Mouse (Mus musculus) stomach, embryonic 14.5 days (tissue): ENCODE results near the gene Slc2a5. TPM values are rescaled to one million over a fixed set of nuclear protein-coding genes. Genes with fewer than 3 reads are reported as not detected.

Experiments
- ATAC-seq: fragments of 200-750 bp; cut with Nextera tagmentation; 2 replicates; pipeline ENCODE4 v1.8.0; 2017; ENCODE audit warnings: low read depth, moderate TSS enrichment; ENCODE audit not compliant: insufficient number of reproducible peaks, insufficient read depth, low FRiP score
- H3K27ac ChIP-seq: fragments of 300-500 bp; sonication (generic); 2 replicates; pipeline ENCODE4 v1.5.1; 2014; ENCODE audit warnings: mild to moderate bottlenecking, low read length, moderate library complexity, mixed read lengths
- H3K27me3 ChIP-seq: fragments of 300-500 bp; sonication (generic); 2 replicates; pipeline ENCODE4 v1.6.1; 2014; ENCODE audit warnings: low read length, control low read depth, mixed read lengths; ENCODE audit not compliant: control insufficient read depth, insufficient read depth
- H3K36me3 ChIP-seq: fragments of 300-500 bp; sonication (generic); 2 replicates; pipeline ENCODE4 v1.6.1; 2014; ENCODE audit warnings: mild to moderate bottlenecking, control low read depth, low read length, moderate library complexity, mixed read lengths; ENCODE audit not compliant: control insufficient read depth, insufficient read depth
- H3K4me1 ChIP-seq: fragments of 300-500 bp; sonication (generic); 2 replicates; pipeline ENCODE4 v1.6.1; 2014; ENCODE audit warnings: low read length, control low read depth, mixed read lengths; ENCODE audit not compliant: control insufficient read depth, insufficient read depth
- H3K4me2 ChIP-seq: fragments of 300-500 bp; sonication (generic); replicated peaks from 2 replicates; pipeline ENCODE4 v1.6.1; 2014; ENCODE audit warnings: low read depth, low read length, control low read depth
- H3K4me3 ChIP-seq: fragments of 300-500 bp; sonication (generic); 2 replicates; pipeline ENCODE4 v1.5.1; 2014; ENCODE audit warnings: low read depth, low read length, control low read depth
- H3K9ac ChIP-seq: fragments of 300-500 bp; sonication (generic); replicated peaks from 2 replicates; pipeline ENCODE4 v1.6.1; 2014; ENCODE audit warnings: low read depth, mild to moderate bottlenecking, control low read depth, low read length, moderate library complexity, mixed read lengths
- H3K9me3 ChIP-seq: fragments of 300-500 bp; sonication (generic); 2 replicates; pipeline ENCODE4 v1.6.1; 2016; ENCODE audit warnings: low read depth, low read length, control low read depth; ENCODE audit not compliant: control insufficient read depth
- WGBS: fragments of 180-500 bp; shearing (Covaris S2); extraction: QIAGEN DNeasy Blood & Tissue Kit; methylation state at CpG from one replicate; pipeline ENCODE4 v1.1.7; 2014; 5-methylcytosine and 5-hydroxymethylcytosine counted together
- polyA plus RNA-seq: library from polyadenylated mRNA; unstranded; fragments of >200 nt; fragmentation: Nextera tagmentation; extraction: Ambion mirVana; gene quantifications from 2 replicates; pipeline ENCODE4 v1.2.1, GENCODE M21; 2014

The Slc2a5 gene
- polyA plus RNA-seq, 1 experiment from 2014 or later: 1.1 TPM

DNA sequence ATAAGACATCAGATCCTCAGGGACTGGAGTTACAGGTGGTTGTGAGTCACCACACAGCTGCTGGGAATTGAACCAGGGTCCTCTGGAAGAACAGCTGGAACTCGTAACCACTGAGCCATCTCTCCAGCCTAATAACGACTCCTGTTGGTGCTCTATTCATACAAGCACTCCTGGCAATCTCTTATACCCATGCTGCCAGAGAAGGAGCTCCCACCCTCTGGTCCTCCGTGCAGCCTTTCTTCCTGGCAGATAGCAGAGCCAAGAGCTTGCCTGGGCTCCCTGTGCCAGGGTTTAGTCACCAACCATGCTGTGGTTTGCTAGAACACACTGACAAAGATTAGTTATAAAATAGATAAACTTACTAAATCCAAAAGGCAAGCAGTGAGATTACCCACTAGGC lies 9.4 kb upstream of the Slc2a5 start:
- H3K4me3 ChIP-seq: no peak overlapping the region
- ATAC-seq: no peak
- no peaks in the 10 kb centered on the region for H3K4me1 ChIP-seq
- no peak overlapping the region for H3K27ac ChIP-seq
- no peaks in the 10 kb centered on the region for H3K36me3 ChIP-seq
- H3K27me3 ChIP-seq: no peaks in the 10 kb centered on the region
- no peaks in the 10 kb centered on the region for H3K9me3 ChIP-seq
- no peak overlapping the region for H3K9ac ChIP-seq
- H3K4me2 ChIP-seq: no peak overlapping the region
- 57% methylated on average over 3 of the region's 3 CpGs for WGBS

DNA sequence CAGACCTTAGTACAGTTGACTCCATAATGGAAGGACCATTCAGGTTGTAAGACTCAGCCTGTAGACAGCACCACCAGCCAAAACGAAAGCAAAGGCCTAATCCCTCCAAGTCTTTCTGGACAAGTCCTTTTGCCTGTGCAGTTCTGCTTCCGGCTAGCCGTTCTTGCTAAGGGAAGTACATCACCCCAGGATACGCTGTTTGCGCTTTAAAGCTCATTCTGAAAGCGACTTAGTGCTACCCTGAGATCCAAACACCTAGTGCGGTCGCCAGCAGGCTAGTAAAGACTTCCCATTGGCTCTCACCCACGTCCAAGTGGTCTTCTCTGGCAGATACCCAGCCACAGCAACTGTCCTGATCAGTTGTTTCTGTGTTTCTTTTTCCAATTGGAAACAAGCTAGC lies 8.7 kb upstream of the Slc2a5 start:
- Histone ChIP-seq H3K27me3 (no peaks in the 10 kb centered on the region), H3K36me3 (no peaks in the 10 kb centered on the region), H3K4me2 (no peak overlapping the region), H3K27ac (no peak overlapping the region), H3K9me3 (no peaks in the 10 kb centered on the region), H3K4me1 (no peaks in the 10 kb centered on the region), H3K4me3 (no peak overlapping the region), H3K9ac (no peak overlapping the region)
- 81% methylated on average over 9 of the region's 9 CpGs for WGBS
- ATAC-seq: no peak

DNA sequence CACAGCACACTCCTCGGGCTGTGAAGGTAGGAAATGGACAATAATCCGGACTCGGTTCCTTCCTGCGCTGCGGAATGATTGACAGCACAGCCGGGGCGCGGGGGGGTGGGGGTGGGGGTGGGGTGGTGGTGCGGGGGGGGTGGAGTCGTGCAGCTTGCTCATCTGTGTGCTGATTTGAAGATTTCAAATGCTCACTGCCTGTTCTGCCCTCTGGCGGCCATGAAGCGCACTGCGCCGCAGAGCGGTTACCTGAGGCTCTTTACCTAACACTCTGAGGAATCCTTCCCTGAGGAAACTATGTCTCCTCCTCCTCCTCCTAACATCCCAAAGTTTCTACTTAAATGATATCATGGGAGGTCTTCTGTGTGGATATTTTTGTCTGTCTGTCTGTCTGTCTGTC lies 6.2 kb upstream of the Slc2a5 start:
- Histone ChIP-seq H3K27ac (no peak overlapping the region), H3K4me3 (no peak overlapping the region), H3K9ac (no peak overlapping the region), H3K4me1 (no peaks in the 10 kb centered on the region), H3K9me3 (no peaks in the 10 kb centered on the region), H3K27me3 (no peaks in the 10 kb centered on the region), H3K36me3 (no peaks in the 10 kb centered on the region), H3K4me2 (no peak overlapping the region; the same call in 1 of the 2 replicates)
- WGBS: 4% methylated on average over 15 of the region's 15 CpGs
- no peak for ATAC-seq

DNA sequence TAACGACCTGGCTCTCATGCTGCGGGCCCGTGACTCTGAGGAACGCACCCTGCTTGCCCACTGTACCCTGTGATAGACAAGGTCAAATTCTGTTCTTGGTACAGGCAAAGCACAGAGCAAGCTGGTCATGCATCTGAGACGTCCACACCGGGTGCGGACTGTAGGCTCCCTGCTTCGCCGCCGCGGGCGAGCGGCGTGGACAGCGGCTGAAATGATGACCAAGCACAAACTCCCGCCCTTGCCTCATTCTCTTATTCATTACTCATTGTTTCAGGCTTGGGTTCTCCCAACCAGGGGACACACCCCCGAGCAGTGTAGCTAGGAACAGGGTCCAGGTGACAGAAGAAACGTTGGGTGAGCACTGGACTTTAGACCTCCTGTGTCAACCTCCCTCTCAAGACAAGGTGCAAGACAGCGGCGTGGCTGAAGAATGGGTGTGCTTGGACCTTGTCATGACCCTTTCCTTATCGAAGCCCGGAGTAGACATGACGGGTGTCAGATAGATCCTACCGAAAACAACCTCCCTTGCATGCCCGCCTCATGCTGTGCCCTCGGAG lies 4.5 kb upstream of the Slc2a5 start:
- no peak for ATAC-seq
- no peak overlapping the region for H3K27ac ChIP-seq
- H3K27me3 ChIP-seq: no peaks in the 10 kb centered on the region
- no peaks in the 10 kb centered on the region for H3K4me1 ChIP-seq
- H3K4me3 ChIP-seq: no peak overlapping the region
- no peak overlapping the region for H3K4me2 ChIP-seq
- H3K9ac ChIP-seq: no peak overlapping the region
- H3K9me3 ChIP-seq: no peaks in the 10 kb centered on the region
- H3K36me3 ChIP-seq: no peaks in the 10 kb centered on the region
- 85% methylated on average over 26 of the region's 26 CpGs for WGBS

DNA sequence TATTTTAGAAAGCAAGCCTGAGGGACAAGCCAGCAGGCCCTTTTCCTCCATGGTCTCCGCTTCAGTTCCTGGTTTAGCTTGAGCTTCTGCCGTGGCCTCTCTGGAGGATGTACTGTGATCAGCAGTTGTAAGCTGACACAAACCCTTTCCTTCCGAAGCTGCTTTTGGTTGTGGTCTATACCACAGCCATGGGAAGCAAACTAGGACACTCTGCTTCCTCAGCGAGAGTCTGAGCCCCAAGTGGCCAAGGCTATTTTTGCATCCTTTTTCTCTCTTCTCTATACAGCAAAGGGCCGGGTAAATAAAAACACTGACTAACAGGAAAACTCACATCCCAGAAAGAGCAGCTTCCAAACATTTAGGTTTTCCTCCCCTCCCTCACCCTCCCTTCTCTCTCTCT lies 1.8 kb upstream of the Slc2a5 start:
- H3K4me3 ChIP-seq: no peak overlapping the region
- 53% methylated on average over 5 of the region's 5 CpGs for WGBS

DNA sequence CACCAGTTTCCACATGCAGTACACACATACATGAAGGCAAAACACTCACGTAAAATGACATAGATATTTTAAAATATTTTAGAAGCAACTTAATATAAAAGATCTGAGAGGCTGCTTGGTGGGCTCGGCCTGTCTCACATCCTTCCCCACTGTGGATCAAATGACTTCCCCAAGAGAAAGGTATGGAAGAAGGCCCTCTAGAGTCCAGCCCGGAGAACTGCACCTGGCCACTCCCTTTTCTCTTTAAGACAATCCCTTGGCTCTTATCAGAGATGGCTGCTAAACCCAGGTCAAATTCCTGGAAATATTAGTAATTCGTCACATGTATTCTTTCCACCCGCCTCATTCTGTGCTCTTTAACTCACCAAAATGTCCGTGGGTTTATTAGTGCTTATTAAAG lies 920 bp upstream of the Slc2a5 start:
- Histone ChIP-seq H3K27ac (no peak overlapping the region), H3K4me1 (peaks cover 4% of the 10 kb centered on the region; the same call in 1 of the 2 replicates), H3K9me3 (no peaks in the 10 kb centered on the region), H3K9ac (no peak overlapping the region), H3K36me3 (no peaks in the 10 kb centered on the region), H3K4me2 (no peak overlapping the region), H3K27me3 (no peaks in the 10 kb centered on the region), H3K4me3 (no peak overlapping the region)
- 64% methylated on average over 6 of the region's 6 CpGs for WGBS
- no peak for ATAC-seq

More for the DNA sequence above, 1.8 kb upstream of the Slc2a5 start:
- Histone ChIP-seq H3K9ac (no peak overlapping the region), H3K4me1 (peaks cover 4% of the 10 kb centered on the region; the same call in 1 of the 2 replicates), H3K27ac (no peak overlapping the region), H3K9me3 (no peaks in the 10 kb centered on the region), H3K4me2 (no peak overlapping the region), H3K27me3 (no peaks in the 10 kb centered on the region), H3K36me3 (no peaks in the 10 kb centered on the region)
- ATAC-seq: no peak

DNA sequence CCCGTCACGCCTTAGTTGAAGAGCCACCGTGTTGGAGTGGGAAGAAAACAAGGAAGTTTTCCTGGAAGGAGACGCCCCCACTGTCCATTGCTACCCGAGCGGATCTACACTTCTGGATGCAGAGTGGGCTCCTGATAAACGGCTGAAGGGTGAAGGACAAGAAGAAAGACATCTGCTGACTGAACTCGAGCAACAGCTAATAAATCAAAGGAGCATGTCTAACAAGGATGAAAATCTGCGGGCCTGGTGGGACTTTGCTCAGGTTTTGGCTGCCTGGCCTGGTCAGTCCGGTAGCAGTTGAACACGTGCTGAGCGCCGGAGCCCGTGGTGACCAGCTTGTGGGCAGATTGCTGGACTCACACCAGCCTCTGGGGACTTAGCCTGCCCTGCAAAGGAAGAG lies 557 bp downstream of the Slc2a5 start:
- Histone ChIP-seq H3K4me2 (peak overlapping the region; percentile 15; the same call in 1 of the 2 replicates), H3K4me1 (peaks cover 4% of the 10 kb centered on the region; the same call in 1 of the 2 replicates), H3K27me3 (no peaks in the 10 kb centered on the region), H3K27ac (no peak overlapping the region), H3K36me3 (no peaks in the 10 kb centered on the region), H3K4me3 (no peak overlapping the region), H3K9ac (no peak overlapping the region), H3K9me3 (no peaks in the 10 kb centered on the region)
- WGBS: 41% methylated on average over 14 of the region's 14 CpGs
- no peak for ATAC-seq

DNA sequence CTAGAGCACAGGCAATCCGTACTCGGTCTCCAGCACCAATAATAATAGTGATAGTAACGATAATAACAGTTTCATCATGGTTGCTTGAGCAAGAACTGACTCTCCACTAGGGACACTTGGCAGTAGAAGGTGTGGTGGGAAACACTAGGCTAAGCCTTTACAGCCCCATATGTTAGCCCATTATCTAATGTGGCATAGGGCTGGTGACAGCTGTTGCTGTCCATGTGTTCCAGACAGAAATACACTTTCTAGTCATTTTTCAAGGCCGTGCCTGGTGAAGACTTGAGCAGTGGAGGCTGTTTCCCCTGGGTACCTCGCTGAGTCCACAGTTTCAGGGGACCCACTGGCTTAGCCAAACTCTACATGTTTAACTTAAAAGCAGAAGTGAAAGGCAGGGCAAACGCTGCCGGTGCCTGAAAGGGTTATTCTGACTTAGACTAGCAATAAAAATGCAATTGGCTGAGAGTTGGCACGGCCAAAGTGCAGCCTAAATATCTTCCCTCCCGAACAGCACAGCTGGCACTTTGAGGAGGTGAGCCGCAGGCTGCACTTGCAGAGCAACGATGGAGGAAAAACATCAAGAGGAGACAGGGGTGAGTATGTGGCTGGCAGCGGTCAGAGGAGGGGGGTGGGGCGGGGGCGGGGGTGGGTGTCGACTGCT lies 1.2 kb downstream of the Slc2a5 start:
- Histone ChIP-seq H3K36me3 (no peaks in the 10 kb centered on the region), H3K4me1 (peaks cover 4% of the 10 kb centered on the region; the same call in 1 of the 2 replicates), H3K9me3 (no peaks in the 10 kb centered on the region), H3K27me3 (no peaks in the 10 kb centered on the region), H3K4me3 (no peak overlapping the region), H3K9ac (no peak overlapping the region; the same call in 1 of the 2 replicates), H3K27ac (no peak overlapping the region), H3K4me2 (no peak overlapping the region)
- 37% methylated on average over 15 of the region's 15 CpGs for WGBS
- no peak for ATAC-seq

DNA sequence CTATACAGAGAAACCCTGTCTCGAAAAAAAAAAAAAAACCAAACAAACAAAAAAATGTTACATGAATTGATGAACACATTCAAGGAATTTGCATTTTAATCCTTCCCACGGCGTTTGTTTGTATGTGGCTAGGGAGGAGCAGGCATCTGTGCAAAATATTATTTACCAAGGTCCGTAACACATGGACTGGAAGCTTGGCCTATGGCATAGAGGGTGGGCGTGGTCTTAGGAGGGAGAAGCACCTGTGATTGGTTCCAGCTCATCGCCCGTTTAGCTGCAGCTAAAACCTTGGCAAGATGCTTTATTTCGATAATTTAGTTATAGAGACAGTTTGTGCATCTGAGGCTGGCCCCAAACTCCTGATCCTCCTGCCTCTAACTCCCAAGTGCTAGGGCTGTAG lies 2.3 kb downstream of the Slc2a5 start:
- Histone ChIP-seq H3K27ac (no peak overlapping the region), H3K9ac (no peak overlapping the region), H3K36me3 (no peaks in the 10 kb centered on the region), H3K4me3 (no peak overlapping the region), H3K4me2 (no peak overlapping the region), H3K27me3 (no peaks in the 10 kb centered on the region), H3K9me3 (no peaks in the 10 kb centered on the region), H3K4me1 (peaks cover 4% of the 10 kb centered on the region; the same call in 1 of the 2 replicates)
- WGBS: 76% methylated on average over 8 of the region's 8 CpGs
- no peak for ATAC-seq
